Mouse (Mus musculus): ENCODE results near the gene Galnt15. TPM values are rescaled to one million over a fixed set of nuclear protein-coding genes. Genes with fewer than 3 reads are reported as not detected.

Gene Galnt15
- polyA plus RNA-seq, 2 experiments: 0.19 to 0.25 TPM

GRCm38 (mm10) chr14:32005673-32006261, 23.0 kb upstream of the Galnt15 start:
- no peaks in the 10 kb centered on the region for H3K27me3 ChIP-seq (ENCODE audit: control insufficient read depth, insufficient read depth, low read length)
- H3K9ac ChIP-seq (ENCODE audit: low read depth, low read length, severe bottlenecking): no peak overlapping the region
- H3K9me3 ChIP-seq (ENCODE audit: control insufficient read depth, low read length): no peaks in the 10 kb centered on the region
- DNase-seq (ENCODE audit: low spot score) (no peak), ATAC-seq (ENCODE audit: low FRiP score, low read depth) (no peak)
- H3K4me1 ChIP-seq (ENCODE audit: control insufficient read depth, insufficient read depth, low read length): no peaks in the 10 kb centered on the region
- no peak for TF ChIP-seq POLR2A (IDR thresholded peaks at IDR 0.05; ENCODE audit: borderline replicate concordance, extremely low read depth, insufficient read depth, insufficient read length)
- no peak overlapping the region for H3K27ac ChIP-seq (replicated peaks; ENCODE audit: low read depth, low read length)
- no peak overlapping the region for H3K4me2 ChIP-seq (replicated peaks; ENCODE audit: low read depth, low read length, severe bottlenecking)
- WGBS: 72% methylated on average over 9 of the region's 9 CpGs
- H3K4me3 ChIP-seq (replicated peaks; ENCODE audit: low read length): no peak overlapping the region
- H3K36me3 ChIP-seq (ENCODE audit: control insufficient read depth, insufficient read depth, low read length): no peaks in the 10 kb centered on the region

DNA sequence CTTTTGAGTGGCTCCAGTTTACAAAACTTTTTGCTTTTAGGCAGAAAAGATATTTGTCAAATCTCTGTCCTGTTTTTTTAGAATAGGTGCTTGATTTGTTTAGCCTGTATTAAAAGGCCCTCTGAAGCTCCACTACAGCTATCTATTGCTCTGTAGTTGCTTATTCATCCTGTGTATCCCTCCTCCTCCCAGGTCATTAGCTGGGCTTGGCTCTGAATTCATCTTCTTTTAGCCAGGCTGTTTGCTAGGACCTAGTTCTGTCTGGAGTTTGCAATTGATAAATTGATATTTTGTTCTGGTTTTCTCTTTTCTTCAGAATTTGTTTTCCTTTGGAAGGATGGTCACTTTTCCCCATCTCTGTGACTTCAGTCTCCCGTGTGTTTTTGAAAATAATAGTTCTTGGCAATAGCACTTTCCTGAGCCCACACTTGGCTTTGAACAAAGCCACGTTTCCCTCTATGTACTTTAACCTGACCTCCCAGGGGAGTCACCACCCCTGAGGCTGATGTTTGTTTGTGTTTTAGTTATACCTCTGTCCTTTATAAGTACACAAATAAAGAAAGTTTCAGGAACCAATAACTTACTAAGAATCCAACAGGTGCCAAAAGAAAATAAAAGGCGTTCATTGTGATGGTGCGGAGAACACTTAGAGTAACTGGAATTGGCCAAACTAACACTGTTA, 21.0 kb upstream of the Galnt15 start:
- no peak for TF ChIP-seq POLR2A (IDR thresholded peaks at IDR 0.05; ENCODE audit: borderline replicate concordance, extremely low read depth, insufficient read depth, insufficient read length)
- Histone ChIP-seq H3K27ac (replicated peaks; ENCODE audit: low read depth, low read length) (no peak overlapping the region), H3K36me3 (ENCODE audit: control insufficient read depth, insufficient read depth, low read length) (no peaks in the 10 kb centered on the region), H3K4me3 (replicated peaks; ENCODE audit: low read length) (no peak overlapping the region), H3K9me3 (ENCODE audit: control insufficient read depth, low read length) (no peaks in the 10 kb centered on the region), H3K4me1 (ENCODE audit: control insufficient read depth, insufficient read depth, low read length) (no peaks in the 10 kb centered on the region), H3K27me3 (ENCODE audit: control insufficient read depth, insufficient read depth, low read length) (no peaks in the 10 kb centered on the region), H3K9ac (ENCODE audit: low read depth, low read length, severe bottlenecking) (no peak overlapping the region), H3K4me2 (replicated peaks; ENCODE audit: low read depth, low read length, severe bottlenecking) (no peak overlapping the region)
- 89% methylated on average over 4 of the region's 4 CpGs for WGBS
- no peak for ATAC-seq (ENCODE audit: low FRiP score, low read depth)
- no peak for DNase-seq (ENCODE audit: low spot score)

- 75% methylated on average over 2 of the region's 2 CpGs for WGBS
- Histone ChIP-seq H3K4me1 (ENCODE audit: control insufficient read depth, insufficient read depth, low read length) (no peaks in the 10 kb centered on the region), H3K27ac (replicated peaks; ENCODE audit: low read depth, low read length) (no peak overlapping the region), H3K9ac (ENCODE audit: low read depth, low read length, severe bottlenecking) (no peak overlapping the region), H3K9me3 (ENCODE audit: control insufficient read depth, low read length) (no peaks in the 10 kb centered on the region), H3K27me3 (ENCODE audit: control insufficient read depth, insufficient read depth, low read length) (no peaks in the 10 kb centered on the region), H3K36me3 (ENCODE audit: control insufficient read depth, insufficient read depth, low read length) (no peaks in the 10 kb centered on the region), H3K4me2 (replicated peaks; ENCODE audit: low read depth, low read length, severe bottlenecking) (no peak overlapping the region), H3K4me3 (replicated peaks; ENCODE audit: low read length) (no peak overlapping the region)
- no peak for TF ChIP-seq POLR2A (IDR thresholded peaks at IDR 0.05; ENCODE audit: borderline replicate concordance, extremely low read depth, insufficient read depth, insufficient read length)
- ATAC-seq (ENCODE audit: low FRiP score, low read depth) (no peak), DNase-seq (ENCODE audit: low spot score) (no peak)
Measured at GRCm38 (mm10) chr14:32009715-32010114, 19.1 kb upstream of the Galnt15 start.

- Histone ChIP-seq H3K9ac (ENCODE audit: low read depth, low read length, severe bottlenecking) (no peak overlapping the region), H3K9me3 (ENCODE audit: control insufficient read depth, low read length) (no peaks in the 10 kb centered on the region), H3K4me1 (ENCODE audit: control insufficient read depth, insufficient read depth, low read length) (peaks cover 6% of the 10 kb centered on the region; the same call in 1 of the 2 replicates), H3K4me2 (replicated peaks; ENCODE audit: low read depth, low read length, severe bottlenecking) (no peak overlapping the region), H3K36me3 (ENCODE audit: control insufficient read depth, insufficient read depth, low read length) (no peaks in the 10 kb centered on the region), H3K4me3 (replicated peaks; ENCODE audit: low read length) (no peak overlapping the region), H3K27me3 (ENCODE audit: control insufficient read depth, insufficient read depth, low read length) (no peaks in the 10 kb centered on the region), H3K27ac (replicated peaks; ENCODE audit: low read depth, low read length) (no peak overlapping the region)
- DNase-seq (ENCODE audit: low spot score): no peak
- ATAC-seq (ENCODE audit: low FRiP score, low read depth): no peak
- TF ChIP-seq POLR2A (IDR thresholded peaks at IDR 0.05; ENCODE audit: borderline replicate concordance, extremely low read depth, insufficient read depth, insufficient read length): no peak
- WGBS: 63% methylated on average over 6 of the region's 6 CpGs
Measured at GRCm38 (mm10) chr14:32011547-32012304, 17.1 kb upstream of the Galnt15 start.

- 78% methylated on average over 7 of the region's 7 CpGs for WGBS
- H3K27me3 ChIP-seq (ENCODE audit: control insufficient read depth, insufficient read depth, low read length): no peaks in the 10 kb centered on the region
- H3K4me3 ChIP-seq (replicated peaks; ENCODE audit: low read length): no peak overlapping the region
- no peak overlapping the region for H3K9ac ChIP-seq (ENCODE audit: low read depth, low read length, severe bottlenecking)
- ATAC-seq (ENCODE audit: low FRiP score, low read depth) (no peak), DNase-seq (ENCODE audit: low spot score) (no peak)
- H3K4me1 ChIP-seq (ENCODE audit: control insufficient read depth, insufficient read depth, low read length): peaks cover 14% of the 10 kb centered on the region
- H3K4me2 ChIP-seq (replicated peaks; ENCODE audit: low read depth, low read length, severe bottlenecking): no peak overlapping the region
- no peaks in the 10 kb centered on the region for H3K9me3 ChIP-seq (ENCODE audit: control insufficient read depth, low read length)
- H3K36me3 ChIP-seq (ENCODE audit: control insufficient read depth, insufficient read depth, low read length): no peaks in the 10 kb centered on the region
- no peak for TF ChIP-seq POLR2A (IDR thresholded peaks at IDR 0.05; ENCODE audit: borderline replicate concordance, extremely low read depth, insufficient read depth, insufficient read length)
- no peak overlapping the region for H3K27ac ChIP-seq (replicated peaks; ENCODE audit: low read depth, low read length)
Measured at GRCm38 (mm10) chr14:32015131-32015770, 13.5 kb upstream of the Galnt15 start.
